Mouse (Mus musculus) CH12.LX (cell line): ENCODE data around the gene Arl4c. TPM values are rescaled to one million over a fixed set of nuclear protein-coding genes. Genes with fewer than 3 reads are reported as not detected.

ENCODE experiments used
- DNase-seq: peaks from one replicate; pipeline ENCODE4 v3.0.0-alpha.2; 2013; ENCODE audit errors: extremely low read depth
- H3K27ac ChIP-seq: 2 replicates; pipeline ENCODE4 v1.5.1; 2012; ENCODE audit warnings: low read depth, mild to moderate bottlenecking, control low read depth, moderate library complexity; ENCODE audit not compliant: insufficient read depth
- H3K27me3 ChIP-seq: replicated peaks from 2 replicates; pipeline ENCODE3; 2012; ENCODE audit warnings: inconsistent platforms
- H3K36me3 ChIP-seq, 2 experiments: replicated peaks in 1 of 2; 2 replicates each; pipeline versions ENCODE3 to v1.6.1; 2012; ENCODE audit warnings: inconsistent platforms in 1 of 2, low read length in 1 of 2, mild to moderate bottlenecking in 1 of 2, mixed read lengths in 1 of 2, moderate library complexity in 1 of 2; ENCODE audit not compliant: control insufficient read depth in 1 of 2, insufficient read depth in 1 of 2
- H3K4me1 ChIP-seq, 2 experiments: 2 replicates each; pipeline ENCODE4 v1.6.1; 2012; ENCODE audit warnings: inconsistent platforms in 1 of 2, moderate library complexity in 1 of 2; ENCODE audit not compliant: insufficient read depth in 2 of 2, control insufficient read depth in 1 of 2
- H3K4me2 ChIP-seq: 2 replicates; pipeline ENCODE4 v1.6.1; 2012; ENCODE audit warnings: low read depth, mild to moderate bottlenecking, control low read depth; ENCODE audit not compliant: poor library complexity, insufficient read depth, severe bottlenecking
- H3K4me3 ChIP-seq, 3 experiments: fragments of 150-350 bp in 1 of 3; sonication (generic) in 1 of 3; replicated peaks in 1 of 3; 2 replicates each; pipeline versions ENCODE3 to v1.5.1; 2011 to 2012; ENCODE audit warnings: low read depth in 2 of 3, low read length in 2 of 3, mild to moderate bottlenecking in 2 of 3, moderate library complexity in 2 of 3, control low read depth in 1 of 3, improper control_type of control experiment in 1 of 3, inconsistent platforms in 1 of 3, mixed read lengths in 1 of 3; ENCODE audit not compliant: poor library complexity in 1 of 3
- H3K79me2 ChIP-seq: replicated peaks from 2 replicates; pipeline ENCODE4 v1.6.1; 2012; ENCODE audit warnings: mild to moderate bottlenecking, moderate library complexity; ENCODE audit not compliant: control insufficient read depth, poor library complexity, insufficient read depth, severe bottlenecking; ENCODE audit errors: extremely low read depth
- H3K9ac ChIP-seq: 2 replicates; pipeline ENCODE4 v1.6.1; 2012; ENCODE audit warnings: low read depth, mild to moderate bottlenecking, control low read depth, moderate library complexity; ENCODE audit not compliant: insufficient read depth
- H3K9me3 ChIP-seq: replicated peaks from 2 replicates; pipeline ENCODE3; 2012; ENCODE audit warnings: low read length, inconsistent platforms, mixed read lengths
- BHLHE40 ChIP-seq: IDR thresholded peaks from 2 replicates; pipeline ENCODE4 v1.6.1; 2011; ENCODE audit warnings: mild to moderate bottlenecking, low read depth, low read length, improper control_type of control experiment
- CHD2 ChIP-seq: IDR thresholded peaks from 2 replicates; pipeline ENCODE4 v1.6.1; 2011; ENCODE audit warnings: low read length, improper control_type of control experiment
- E2F4 ChIP-seq: IDR thresholded peaks from 2 replicates; pipeline ENCODE4 v1.6.1; 2011; ENCODE audit warnings: low read depth, low read length, improper control_type of control experiment; ENCODE audit not compliant: insufficient replicate concordance
- ELF1 ChIP-seq: IDR thresholded peaks from 2 replicates; pipeline ENCODE4 v1.6.1; 2014; ENCODE audit warnings: low read depth, mild to moderate bottlenecking, inconsistent platforms, low read length, improper control_type of control experiment
- EP300 ChIP-seq: IDR thresholded peaks from 2 replicates; pipeline ENCODE4 v1.6.1; 2011; ENCODE audit warnings: low read length, improper control_type of control experiment
- ETS1 ChIP-seq: conservative IDR thresholded peaks from 2 replicates; pipeline ENCODE4 v1.6.1; 2012; ENCODE audit warnings: low read depth, mild to moderate bottlenecking, inconsistent platforms, low read length, improper control_type of control experiment, moderate library complexity
- GABPA ChIP-seq: IDR thresholded peaks from 2 replicates; pipeline ENCODE4 v1.6.1; 2012; ENCODE audit warnings: low read depth, low read length, improper control_type of control experiment, inconsistent platforms; ENCODE audit not compliant: insufficient replicate concordance
- HCFC1 ChIP-seq: IDR thresholded peaks from 2 replicates; pipeline ENCODE4 v1.6.1; 2012; ENCODE audit warnings: low read depth, mild to moderate bottlenecking, inconsistent platforms, low read length, improper control_type of control experiment
- IRF4 ChIP-seq: IDR thresholded peaks from 2 replicates; pipeline ENCODE4 v1.6.1; 2014; ENCODE audit warnings: low read depth, mild to moderate bottlenecking, inconsistent platforms, low read length, improper control_type of control experiment
- JUND ChIP-seq: conservative IDR thresholded peaks from 2 replicates; pipeline ENCODE4 v1.6.1; 2011; ENCODE audit warnings: low read depth, low read length, improper control_type of control experiment
- KAT2A ChIP-seq: IDR thresholded peaks from 2 replicates; pipeline ENCODE4 v1.6.1; 2012; ENCODE audit warnings: low read length, improper control_type of control experiment, inconsistent platforms; ENCODE audit not compliant: insufficient replicate concordance
- MAFK ChIP-seq: IDR thresholded peaks from 2 replicates; pipeline ENCODE4 v1.6.1; 2011; ENCODE audit warnings: low read length, improper control_type of control experiment; ENCODE audit not compliant: insufficient replicate concordance
- MAX ChIP-seq: IDR thresholded peaks from 2 replicates; pipeline ENCODE4 v1.6.1; 2011; ENCODE audit warnings: low read length, improper control_type of control experiment
- MEF2A ChIP-seq: IDR thresholded peaks from 2 replicates; pipeline ENCODE4 v1.6.1; 2014; ENCODE audit warnings: low read depth, mild to moderate bottlenecking, inconsistent platforms, low read length, improper control_type of control experiment, borderline replicate concordance
- MXI1 ChIP-seq: IDR thresholded peaks from 2 replicates; pipeline ENCODE4 v1.6.1; 2011; ENCODE audit warnings: mild to moderate bottlenecking, low read depth, low read length, improper control_type of control experiment
- MYC ChIP-seq: IDR thresholded peaks from 2 replicates; pipeline ENCODE4 v1.6.1; 2011; ENCODE audit warnings: low read depth, mild to moderate bottlenecking, improper control_type of control experiment, low read length
- NELFE ChIP-seq: IDR thresholded peaks from 2 replicates; pipeline ENCODE4 v1.6.1; 2011; ENCODE audit warnings: low read depth, low read length, improper control_type of control experiment
- NRF1 ChIP-seq: IDR thresholded peaks from 2 replicates; pipeline ENCODE4 v1.6.1; 2014; ENCODE audit warnings: low read depth, mild to moderate bottlenecking, inconsistent platforms, low read length, improper control_type of control experiment, moderate library complexity
- PAX5 ChIP-seq: IDR thresholded peaks from 2 replicates; pipeline ENCODE4 v1.6.1; 2012; ENCODE audit warnings: low read length, inconsistent platforms, mixed read lengths
- POLR2A ChIP-seq: IDR thresholded peaks from 2 replicates; pipeline ENCODE4 v1.6.1; 2011; ENCODE audit warnings: low read depth, mild to moderate bottlenecking, improper control_type of control experiment, low read length
- SMC3 ChIP-seq: IDR thresholded peaks from 2 replicates; pipeline ENCODE4 v1.6.1; 2011; ENCODE audit warnings: low read depth, low read length, improper control_type of control experiment
- TBP ChIP-seq: conservative IDR thresholded peaks from 2 replicates; pipeline ENCODE4 v1.6.1; 2011; ENCODE audit warnings: low read depth, low read length, improper control_type of control experiment
- UBTF ChIP-seq: IDR thresholded peaks from 2 replicates; pipeline ENCODE4 v1.6.1; 2012; ENCODE audit warnings: low read depth, mild to moderate bottlenecking, inconsistent platforms, low read length, improper control_type of control experiment, moderate library complexity
- ZMIZ1 ChIP-seq: IDR thresholded peaks from 2 replicates; pipeline ENCODE4 v1.6.1; 2012; ENCODE audit warnings: low read depth, mild to moderate bottlenecking, inconsistent platforms, low read length, improper control_type of control experiment
- ZNF384 ChIP-seq: IDR thresholded peaks from 2 replicates; pipeline ENCODE4 v1.6.1; 2012; ENCODE audit warnings: low read depth, low read length, improper control_type of control experiment, inconsistent platforms
- dilution Hi-C: fragments of 300-500 bp; cut with MboI; formaldehyde crosslinking; loops from 2 replicates; pipeline ENCODE4 v1.14.3; 2020; ENCODE audit warnings: low sequenced_read_pairs; ENCODE audit not compliant: extremely low pct_unique_long_range_greater_than_20kb, extremely low pct_ligation_motif_present
- in situ Hi-C: fragments of 300-500 bp; cut with MboI; formaldehyde crosslinking; loops from 3 replicates; pipeline ENCODE4 v1.14.3; 2019; ENCODE audit warnings: low sequenced_read_pairs, low pct_ligation_motif_present, low pct_unique_long_range_greater_than_20kb, mixed read lengths
- polyA plus RNA-seq: library from polyadenylated mRNA; unstranded; fragments of >175 nt; gene quantifications from 2 replicates; pipeline ENCODE4 v1.2.1, GENCODE M21; 2012; ENCODE audit warnings: low read depth; ENCODE audit not compliant: insufficient read length
- total RNA-seq, 2 experiments: library from RNA; depleted of rRNA; stranded (reverse); fragments of 300-350 nt in 1 of 2; fragments of >200 nt in 1 of 2; gene quantifications; 2 replicates each; pipeline ENCODE4 v1.2.3; 2012 to 2014

The Arl4c gene
- total and polyA plus RNA-seq, 3 experiments, result 25.8 to 33.9 (median 31.6) TPM

DNA sequence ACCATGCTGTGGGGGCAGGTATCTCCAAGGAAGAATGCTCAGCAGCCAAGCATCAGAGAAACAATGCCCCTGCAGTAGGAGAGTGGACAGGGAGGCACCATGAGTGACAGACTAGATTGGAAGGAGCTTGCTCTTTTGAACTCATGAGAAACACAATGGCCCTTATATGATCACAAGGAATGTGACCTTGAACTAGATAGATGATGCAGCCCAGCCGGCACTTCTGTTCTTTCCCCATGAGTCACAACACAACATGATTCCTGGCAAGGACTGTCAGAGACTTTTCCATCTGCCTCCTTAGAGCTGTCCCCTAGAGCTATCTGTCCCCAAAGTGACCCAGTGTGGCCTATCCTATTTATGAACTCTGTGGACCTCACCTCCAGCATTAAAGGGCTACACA, 27.5 kb upstream of the Arl4c start:
- in situ Hi-C loops, result loop anchor here (25.0 kb wide), 1 partner anchor 458 kb away; no protein-coding TSS in a partner anchor
- H3K36me3 ChIP-seq, result no peaks in the 10 kb centered on the region
- TF ChIP-seq MYC (no peak), JUND (no peak), PAX5 (no peak), MAFK (no peak), MXI1 (no peak), NELFE (no peak), IRF4 (no peak), NRF1 (no peak), ZMIZ1 (no peak), KAT2A (no peak), E2F4 (no peak), ZNF384 (no peak), EP300 (no peak), ETS1 (no peak), GABPA (no peak)

DNA sequence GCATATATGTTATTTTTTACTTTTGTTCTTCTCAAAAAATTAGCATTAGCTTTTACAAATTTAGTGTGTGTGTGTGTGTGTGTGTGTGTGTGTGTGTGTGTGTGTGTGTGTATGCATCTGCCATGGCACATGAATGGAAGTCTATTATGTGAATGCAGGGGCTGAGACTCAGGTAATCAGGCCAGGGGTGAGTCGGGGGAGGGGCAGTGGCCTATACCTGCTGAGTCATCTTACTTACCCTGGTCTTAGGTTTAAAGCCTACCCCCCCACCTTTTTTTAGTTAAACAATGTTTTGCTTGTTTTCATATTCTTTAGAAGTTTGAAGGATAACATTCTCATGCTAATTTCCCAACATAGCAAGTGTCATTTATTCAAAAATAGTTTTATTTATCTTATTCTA, 25.3 kb upstream of the Arl4c start:
- Histone ChIP-seq H3K9me3 (peaks cover 52% of the 10 kb centered on the region), H3K4me3 (no peak overlapping the region), H3K27ac (no peak overlapping the region), H3K4me2 (no peak overlapping the region), H3K79me2 (no peaks in the 10 kb centered on the region), H3K36me3 (no peaks in the 10 kb centered on the region), H3K4me1 (no peaks in the 10 kb centered on the region; a peak in 1 of 4 replicates), H3K9ac (no peak overlapping the region), H3K27me3 (no peaks in the 10 kb centered on the region)
- dilution Hi-C loops, result no loop called here
- no peak for DNase-seq
- in situ Hi-C loops, result loop anchor here (25.0 kb wide), 1 partner anchor 460 kb away; no protein-coding TSS in a partner anchor
- TF ChIP-seq CHD2 (no peak), BHLHE40 (no peak), NELFE (no peak), ELF1 (no peak), UBTF (no peak), SMC3 (no peak), KAT2A (no peak), TBP (no peak), NRF1 (no peak), HCFC1 (no peak), POLR2A (no peak), ETS1 (no peak), MAX (no peak), MEF2A (no peak), MAFK (no peak)

More for the DNA sequence above, 27.5 kb upstream of the Arl4c start:
- DNase-seq, result no peak
- H3K4me3 ChIP-seq, result no peak overlapping the region
- H3K9me3 ChIP-seq, result peaks cover 39% of the 10 kb centered on the region
- H3K79me2 ChIP-seq, result no peaks in the 10 kb centered on the region
- dilution Hi-C loops, result no loop called here
- no peak overlapping the region for H3K9ac ChIP-seq
- H3K27ac ChIP-seq, result no peak overlapping the region
- H3K27me3 ChIP-seq, result no peaks in the 10 kb centered on the region
- H3K4me1 ChIP-seq, result no peaks in the 10 kb centered on the region; a peak in 1 of 4 replicates
- no peak overlapping the region for H3K4me2 ChIP-seq
